Mouse (Mus musculus) regulatory T cell (primary cell): Measurements from ENCODE around the gene Psen2.

ENCODE experiments used
- in situ Hi-C: fragments of 300-600 bp; cut with MboI, MseI; formaldehyde crosslinking; loops from one replicate; pipeline ENCODE4 v1.15.1; 2025; ENCODE audit warnings: high pct_unique_total_duplicates

The Psen2 gene

DNA sequence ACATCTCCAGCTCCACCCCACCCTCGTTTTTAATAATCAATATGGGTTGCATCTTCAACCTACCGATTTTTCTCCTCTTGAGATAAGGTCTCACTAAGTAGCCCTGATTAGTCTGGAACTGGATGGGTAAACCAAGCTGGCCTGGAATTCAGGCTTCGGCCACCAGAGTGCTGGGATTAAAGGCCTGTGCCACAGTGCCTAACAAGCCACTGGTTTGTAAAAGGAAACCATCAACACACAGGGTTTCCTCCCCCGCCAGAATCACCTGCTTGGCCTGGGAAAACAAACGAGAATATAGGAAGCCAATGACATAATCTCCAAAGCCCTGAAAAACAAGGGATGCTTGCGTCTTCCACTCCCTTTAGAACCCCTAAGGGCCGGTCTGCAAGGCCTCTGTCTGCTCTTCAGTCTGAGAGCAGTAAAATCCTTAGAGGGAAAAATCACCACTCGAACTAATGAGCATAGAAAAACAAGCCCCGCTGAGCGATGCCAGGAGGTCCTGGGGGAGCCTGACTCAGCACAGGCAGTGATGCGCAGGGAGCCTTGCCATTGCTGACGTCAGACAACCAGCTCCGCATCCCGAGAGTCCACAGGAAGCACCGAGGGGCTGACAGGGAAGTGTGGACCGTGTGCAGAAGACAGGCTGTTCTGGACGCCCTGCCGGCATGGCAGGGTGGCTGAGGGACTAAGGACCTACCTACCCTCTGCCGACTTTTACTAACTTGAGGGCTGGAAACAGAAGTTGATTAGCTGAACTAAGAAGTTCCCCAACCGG, 13.4 kb downstream of the Psen2 start:
- in situ Hi-C loops: no loop called here

- in situ Hi-C loops: no loop called here
Observed at GRCm38 (mm10) chr1:180248593-180249146, 14.6 kb downstream of the Psen2 start.

- in situ Hi-C loops: no loop called here
Observed at GRCm38 (mm10) chr1:180247901-180248300, 15.3 kb downstream of the Psen2 start.

GRCm38 (mm10) chr1:180245741-180246507, 17.3 kb downstream of the Psen2 start:
- in situ Hi-C loops: no loop called here

GRCm38 (mm10) chr1:180231729-180232128, 31.5 kb downstream of the Psen2 start:
- in situ Hi-C loops: no loop called here

- in situ Hi-C loops: no loop called here
Observed at GRCm38 (mm10) chr1:180230580-180230979, 32.7 kb downstream of the Psen2 start.

- in situ Hi-C loops: no loop called here
Observed at GRCm38 (mm10) chr1:180229906-180230305, 33.3 kb downstream of the Psen2 start.

GRCm38 (mm10) chr1:180228854-180229253, 34.4 kb downstream of the Psen2 start:
- in situ Hi-C loops: no loop called here

DNA sequence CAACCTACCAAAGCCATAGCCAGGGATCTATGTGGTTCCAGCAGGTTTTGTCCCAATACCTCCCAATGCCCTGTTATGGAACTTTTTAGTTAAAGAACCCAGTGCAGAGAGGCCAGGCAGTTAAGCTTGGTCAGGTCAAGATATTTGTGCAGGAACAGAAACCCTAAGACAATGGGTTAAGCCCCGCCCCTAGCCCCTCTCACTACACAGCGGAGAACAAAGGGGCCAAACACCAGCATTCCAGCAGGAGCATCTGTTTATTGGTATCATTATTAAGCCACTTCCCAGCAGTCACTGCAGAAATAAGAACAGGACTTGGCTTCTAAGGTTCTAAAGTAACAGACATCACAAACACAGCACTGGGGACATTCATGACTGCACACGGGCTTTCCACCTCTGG, 36.5 kb downstream of the Psen2 start:
- in situ Hi-C loops: no loop called here

GRCm38 (mm10) chr1:180226221-180226713, 37.0 kb downstream of the Psen2 start:
- in situ Hi-C loops: no loop called here

DNA sequence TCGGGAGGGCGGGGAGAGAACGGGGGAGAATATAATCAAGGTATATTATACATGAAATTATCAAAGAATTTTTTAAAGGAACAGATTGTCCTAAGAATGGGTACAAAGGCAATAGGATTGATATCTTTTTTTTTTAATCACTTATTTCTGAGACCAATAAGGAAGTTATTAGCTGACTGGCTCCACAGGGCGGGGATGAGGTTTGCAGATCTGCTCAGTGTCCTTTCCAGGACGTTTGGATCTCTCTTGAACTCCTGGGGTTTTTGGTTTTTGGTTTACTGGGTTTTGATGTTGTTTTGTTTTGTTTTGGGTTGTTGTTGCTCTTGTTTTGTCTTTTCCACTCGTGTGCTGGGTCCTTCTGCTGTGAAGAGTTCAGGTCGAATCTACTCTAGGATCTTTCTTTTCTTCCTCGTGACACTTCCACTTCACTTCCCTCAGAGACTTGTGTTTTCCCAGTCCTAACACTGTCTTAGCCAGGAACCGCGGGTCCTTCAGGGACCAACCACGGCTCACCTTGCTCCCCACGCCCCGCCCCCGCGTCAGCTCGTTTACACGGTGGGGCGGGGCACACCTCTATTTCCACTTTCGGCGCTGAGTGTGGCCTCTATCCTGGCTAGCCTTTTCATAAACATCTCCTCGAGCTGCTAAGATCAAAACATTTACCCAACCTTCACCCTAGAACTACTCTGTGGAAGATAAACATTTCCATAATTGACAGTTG, 37.6 kb downstream of the Psen2 start:
- in situ Hi-C loops: no loop called here

DNA sequence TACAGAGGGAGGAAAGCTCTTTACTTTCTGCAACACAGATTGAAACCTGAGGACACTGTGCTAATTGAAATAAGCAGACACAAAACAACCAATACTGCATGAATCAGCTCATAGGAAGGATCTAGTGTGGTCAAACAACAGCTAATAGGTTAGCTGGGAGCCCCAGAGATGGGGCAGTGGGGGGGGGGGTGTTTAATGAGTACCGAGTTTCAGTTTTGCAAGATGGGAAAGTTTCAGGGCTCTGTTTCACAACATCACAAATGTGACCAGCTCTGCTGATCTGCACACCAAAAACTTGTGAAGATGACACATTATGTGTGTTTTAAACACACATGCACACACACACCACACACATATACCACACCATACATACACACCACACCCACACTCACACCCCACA, 41.2 kb downstream of the Psen2 start:
- in situ Hi-C loops: no loop called here

DNA sequence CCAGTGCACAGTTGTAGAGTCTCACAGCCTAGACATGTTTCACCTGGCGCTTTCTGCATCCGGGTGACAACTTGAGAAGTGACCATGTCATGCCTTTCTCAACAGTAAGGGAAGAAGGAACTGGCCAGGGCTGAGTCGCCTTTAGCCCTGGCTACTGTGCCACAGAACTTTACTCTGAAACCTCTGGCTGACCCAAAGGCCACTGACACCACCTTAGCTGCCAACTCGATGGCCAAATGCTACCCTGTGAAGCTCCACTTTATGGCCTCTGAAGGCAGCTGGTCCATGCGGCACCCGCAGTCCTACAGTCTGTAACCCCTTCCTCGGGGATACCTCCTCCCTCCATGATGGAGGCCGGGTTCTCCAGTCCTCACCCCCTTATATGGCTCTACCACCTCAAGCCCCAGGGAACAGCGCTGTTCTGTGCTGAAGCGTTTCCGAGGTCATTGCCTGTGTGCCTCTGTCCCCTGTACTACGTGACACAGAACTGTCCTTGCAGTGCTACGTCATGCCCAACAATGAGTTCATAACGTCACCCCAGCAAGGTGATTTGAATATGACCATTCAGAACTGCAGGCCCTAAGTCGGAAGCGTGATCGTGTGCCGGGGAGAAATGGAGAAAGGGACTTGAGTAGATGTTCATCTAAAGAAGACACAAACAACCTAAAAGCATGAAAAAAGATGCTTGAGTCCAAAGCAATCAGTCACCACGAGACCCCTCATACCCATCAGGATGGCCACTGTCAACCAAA, 42.3 kb downstream of the Psen2 start:
- in situ Hi-C loops: no loop called here

DNA sequence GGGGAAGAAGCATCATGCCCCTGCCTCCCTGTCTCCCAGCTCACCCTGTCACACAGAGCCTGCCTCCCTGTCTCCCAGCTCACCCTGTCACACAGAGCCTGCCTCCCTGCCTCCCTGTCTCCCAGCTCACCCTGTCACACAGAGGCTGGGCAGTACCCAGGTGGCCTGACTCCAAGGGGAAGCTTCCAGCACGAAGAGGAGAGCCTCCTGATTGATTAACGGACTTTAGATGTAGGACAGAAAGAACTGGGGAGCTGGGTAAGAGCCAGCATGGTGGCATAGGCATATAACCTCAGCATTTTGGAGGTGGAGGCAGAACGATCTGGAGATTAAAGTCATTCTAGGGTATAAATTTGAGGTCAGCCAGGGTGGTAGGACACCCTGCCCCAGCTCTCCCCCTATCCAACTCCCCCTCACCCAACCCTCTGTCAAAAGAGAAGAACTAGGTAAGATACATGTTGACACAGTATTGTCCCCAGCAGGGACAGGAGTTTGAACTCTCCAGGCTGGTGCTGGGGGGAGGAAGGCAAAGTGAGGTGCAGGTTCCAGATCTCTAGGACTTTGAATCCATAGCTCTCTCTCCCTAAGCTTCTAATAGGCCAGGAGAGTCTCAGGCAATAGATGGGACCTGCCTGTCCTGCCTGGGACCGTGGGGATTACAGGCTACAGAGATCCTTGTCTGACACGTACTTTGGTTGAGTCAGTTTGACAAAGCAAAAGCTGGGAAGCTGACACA, 46.5 kb downstream of the Psen2 start:
- in situ Hi-C loops: no loop called here

DNA sequence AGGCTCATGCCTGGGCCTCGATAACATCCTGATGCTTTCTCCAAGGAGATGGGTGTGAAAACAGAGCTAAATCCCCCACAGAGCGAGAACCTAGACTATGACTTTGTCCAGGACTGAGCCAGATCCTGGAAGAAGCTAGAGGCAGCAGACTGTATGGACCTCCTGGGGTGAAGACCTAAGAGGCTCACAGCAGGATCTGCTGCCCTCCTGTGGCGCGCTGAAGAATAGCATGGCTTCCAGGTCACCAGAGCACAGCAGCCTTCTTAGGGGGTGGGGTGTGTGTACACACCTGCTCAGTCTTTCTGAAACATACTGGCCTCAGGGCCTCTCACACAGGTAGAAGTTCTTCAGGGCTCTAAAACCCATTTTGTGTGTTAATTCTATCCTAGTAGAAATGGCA, 48.2 kb downstream of the Psen2 start:
- in situ Hi-C loops: no loop called here

DNA sequence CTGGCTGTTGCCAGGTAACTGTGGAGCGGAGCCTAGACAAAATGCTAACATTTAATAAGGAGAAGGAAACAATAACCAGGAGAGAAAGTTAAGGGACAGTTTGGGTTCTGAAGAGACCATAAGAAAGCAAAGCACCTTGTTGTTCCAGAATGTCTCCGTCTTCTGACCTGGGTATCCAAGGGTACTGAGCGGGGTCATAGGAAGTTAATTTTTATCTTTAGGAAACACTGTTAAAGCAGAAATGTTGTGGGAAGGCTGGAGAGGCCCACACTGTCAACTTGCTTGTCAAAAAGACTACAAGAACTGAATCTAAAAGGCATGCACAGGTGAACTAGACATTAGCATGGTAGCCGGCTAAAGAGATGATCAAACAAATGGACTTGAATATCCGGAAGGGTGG, 50.3 kb downstream of the Psen2 start:
- in situ Hi-C loops: loop anchor here (5.0 kb wide), 1 partner anchor 36 kb away; no protein-coding TSS in a partner anchor

DNA sequence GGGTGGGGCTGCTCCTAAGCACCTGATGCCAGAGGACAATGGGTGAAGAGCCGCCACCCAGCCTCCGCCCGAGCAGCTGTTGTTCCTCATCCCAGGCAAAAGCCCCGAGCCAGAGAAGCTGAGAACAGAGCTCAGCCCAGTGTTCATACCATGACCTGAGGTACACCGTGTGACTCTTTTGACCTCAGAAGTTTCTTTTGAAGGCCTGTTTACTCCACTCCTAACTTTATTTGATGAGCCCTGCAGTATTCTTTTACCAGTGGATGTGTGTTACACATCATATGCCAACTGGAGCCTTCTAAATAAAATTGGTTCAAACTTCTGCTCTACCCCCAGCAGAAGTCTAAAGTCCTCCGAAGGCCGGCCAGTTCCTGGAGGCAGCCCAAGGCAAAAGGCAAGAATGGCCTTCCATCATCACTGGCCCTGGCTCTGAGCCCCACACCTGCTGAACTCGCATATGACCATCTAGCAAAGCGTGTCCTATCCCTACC, 52.4 kb downstream of the Psen2 start:
- in situ Hi-C loops: loop anchor here (5.0 kb wide), 1 partner anchor 34 kb away; no protein-coding TSS in a partner anchor

DNA sequence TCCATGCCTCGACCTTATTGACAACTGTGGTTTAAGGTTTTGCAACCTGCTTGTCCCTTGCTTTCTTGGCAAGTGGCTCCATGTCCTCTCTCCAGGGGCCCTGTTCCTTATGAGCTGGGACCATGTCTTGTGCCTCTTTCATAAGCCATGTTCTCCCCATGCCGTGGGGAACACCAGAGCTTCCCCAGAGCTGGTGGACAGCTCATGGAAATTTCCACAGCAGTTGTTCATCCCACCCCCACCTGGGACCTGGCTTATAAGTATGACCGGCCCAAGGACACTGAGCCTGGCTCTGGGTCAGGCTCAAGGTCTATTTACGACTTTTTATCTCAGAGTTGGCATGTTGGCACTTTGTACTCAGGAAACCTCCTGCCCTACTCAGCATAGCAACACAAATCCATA, 53.2 kb downstream of the Psen2 start:
- in situ Hi-C loops: loop anchor here (5.0 kb wide), 1 partner anchor 33 kb away; no protein-coding TSS in a partner anchor

DNA sequence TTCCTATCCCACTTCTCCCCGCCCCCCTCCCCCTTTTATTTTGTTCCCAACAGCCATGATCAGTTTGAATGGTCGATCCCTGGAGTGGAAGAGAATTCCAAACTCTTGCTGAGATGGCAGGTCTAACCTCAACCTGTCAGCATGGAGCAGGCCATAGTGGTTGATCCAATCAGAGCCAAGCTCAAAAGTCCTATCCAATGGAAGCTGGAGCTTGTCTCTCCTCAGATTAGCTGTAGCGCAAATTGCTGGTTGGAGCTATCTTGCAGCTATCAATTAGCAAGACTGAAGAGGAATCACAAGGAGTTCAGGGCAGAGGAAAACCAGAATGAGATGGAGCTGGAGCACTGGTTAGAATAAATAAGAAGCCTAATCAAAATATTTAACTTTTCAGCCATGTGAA, 54.9 kb downstream of the Psen2 start:
- in situ Hi-C loops: no loop called here

DNA sequence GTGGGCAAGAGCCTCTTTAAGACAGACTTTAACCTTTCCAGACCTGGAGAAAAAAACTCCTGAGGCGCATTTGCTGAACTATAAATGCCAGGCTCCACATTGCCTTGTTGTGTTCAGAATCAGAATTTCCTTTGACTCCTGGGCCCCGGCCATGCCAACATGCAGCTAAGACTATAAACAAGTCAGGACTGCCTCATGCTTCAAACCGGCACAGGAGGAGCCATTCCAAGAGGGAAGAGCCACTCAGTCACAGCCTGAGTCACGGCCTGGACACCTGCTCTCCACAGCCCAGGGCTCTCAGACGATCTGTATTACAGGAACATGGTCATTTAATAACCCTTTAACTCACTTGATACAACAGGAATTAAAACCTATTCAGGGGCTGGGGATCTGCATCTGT, 62.5 kb downstream of the Psen2 start:
- in situ Hi-C loops: no loop called here
